Mouse (Mus musculus): ENCODE results near the gene Tap1. TPM values are rescaled to one million over a fixed set of nuclear protein-coding genes. Genes with fewer than 3 reads are reported as not detected.
"Not testable (repeated sequence)": the region's sequence is repeated elsewhere in the genome, so short reads cannot be mapped to it uniquely, and the experiment has no call there.

Gene Tap1
- polyA plus RNA-seq, 1 experiment from 2014 or later: 7.7 TPM

- ATAC-seq (ENCODE audit: insufficient read depth, low FRiP score, low read depth): no peak
- WGBS: 96% methylated on average over 9 of the region's 9 CpGs
- H3K27me3 ChIP-seq (replicated peaks): peaks cover 24% of the 10 kb centered on the region
Measured at GRCm38 (mm10) chr17:34207866-34208265, 20.5 kb downstream of the Tap1 start.

GRCm38 (mm10) chr17:34208421-34208820 lies 21.1 kb downstream of the Tap1 start:
- Histone ChIP-seq H3K4me1 (peaks cover 9% of the 10 kb centered on the region; the same call in 1 of the 2 replicates), H3K27ac (no peak overlapping the region), H3K4me2 (no peak overlapping the region), H3K27me3 (replicated peaks) (peaks cover 24% of the 10 kb centered on the region), H3K9me3 (no peaks in the 10 kb centered on the region), H3K9ac (no peak overlapping the region), H3K36me3 (no peaks in the 10 kb centered on the region), H3K4me3 (replicated peaks) (no peak overlapping the region)
- 22% methylated on average over 10 of the region's 10 CpGs for WGBS
- ATAC-seq (ENCODE audit: insufficient read depth, low FRiP score, low read depth): no peak

More at GRCm38 (mm10) chr17:34207866-34208265, 20.5 kb downstream of the Tap1 start:
- Histone ChIP-seq H3K9me3 (no peaks in the 10 kb centered on the region), H3K4me2 (no peak overlapping the region), H3K27ac (no peak overlapping the region), H3K4me3 (replicated peaks) (no peak overlapping the region), H3K9ac (no peak overlapping the region), H3K36me3 (no peaks in the 10 kb centered on the region), H3K4me1 (peaks cover 9% of the 10 kb centered on the region; the same call in 1 of the 2 replicates)

- Histone ChIP-seq H3K9ac (no peak overlapping the region), H3K4me1 (peaks cover 9% of the 10 kb centered on the region; the same call in 1 of the 2 replicates), H3K9me3 (no peaks in the 10 kb centered on the region), H3K36me3 (no peaks in the 10 kb centered on the region), H3K4me2 (no peak overlapping the region), H3K27me3 (replicated peaks) (peaks cover 35% of the 10 kb centered on the region), H3K27ac (no peak overlapping the region), H3K4me3 (replicated peaks) (no peak overlapping the region)
- no peak for ATAC-seq (ENCODE audit: insufficient read depth, low FRiP score, low read depth)
- WGBS: 43% methylated on average over 3 of the region's 3 CpGs
Measured at GRCm38 (mm10) chr17:34209680-34210079, 22.3 kb downstream of the Tap1 start.

GRCm38 (mm10) chr17:34210599-34210998 lies 23.2 kb downstream of the Tap1 start:
- Histone ChIP-seq H3K36me3 (no peaks in the 10 kb centered on the region), H3K9me3 (no peaks in the 10 kb centered on the region), H3K4me2 (no peak overlapping the region), H3K4me3 (replicated peaks) (no peak overlapping the region), H3K27ac (no peak overlapping the region), H3K27me3 (replicated peaks) (peaks cover 38% of the 10 kb centered on the region), H3K9ac (no peak overlapping the region), H3K4me1 (peaks cover 2% of the 10 kb centered on the region; the same call in 1 of the 2 replicates)
- no peak for ATAC-seq (ENCODE audit: insufficient read depth, low FRiP score, low read depth)
- WGBS: 50% methylated on average over 3 of the region's 3 CpGs

GRCm38 (mm10) chr17:34211746-34212365 lies 24.5 kb downstream of the Tap1 start:
- no peak for ATAC-seq (ENCODE audit: insufficient read depth, low FRiP score, low read depth)
- H3K9me3 ChIP-seq: no peaks in the 10 kb centered on the region
- H3K4me3 ChIP-seq (replicated peaks): no peak overlapping the region
- H3K36me3 ChIP-seq: no peaks in the 10 kb centered on the region
- WGBS: 21% methylated on average over 23 of the region's 23 CpGs
- H3K27me3 ChIP-seq (replicated peaks): peaks cover 30% of the 10 kb centered on the region
- H3K9ac ChIP-seq: no peak overlapping the region
- no peak overlapping the region for H3K27ac ChIP-seq
- H3K4me1 ChIP-seq: no peaks in the 10 kb centered on the region
- H3K4me2 ChIP-seq: no peak overlapping the region

- Histone ChIP-seq H3K36me3 (no peaks in the 10 kb centered on the region), H3K9ac (no peak overlapping the region), H3K27me3 (replicated peaks) (peaks cover 26% of the 10 kb centered on the region), H3K4me2 (0 out of 2 replicates have a peak overlapping the region, but pooled peaks have one; percentile 8), H3K4me3 (replicated peaks) (no peak overlapping the region), H3K4me1 (no peaks in the 10 kb centered on the region), H3K9me3 (no peaks in the 10 kb centered on the region), H3K27ac (no peak overlapping the region)
- WGBS: 53% methylated on average over 21 of the region's 21 CpGs
- ATAC-seq (ENCODE audit: insufficient read depth, low FRiP score, low read depth): no peak
Measured at GRCm38 (mm10) chr17:34213936-34214335, 26.6 kb downstream of the Tap1 start.

- Histone ChIP-seq H3K36me3 (no peaks in the 10 kb centered on the region), H3K4me3 (replicated peaks) (no peak overlapping the region), H3K27ac (no peak overlapping the region), H3K9ac (no peak overlapping the region), H3K9me3 (no peaks in the 10 kb centered on the region), H3K4me1 (no peaks in the 10 kb centered on the region), H3K27me3 (replicated peaks) (peaks cover 24% of the 10 kb centered on the region), H3K4me2 (no peak overlapping the region)
- ATAC-seq (ENCODE audit: insufficient read depth, low FRiP score, low read depth): no peak
- WGBS: 84% methylated on average over 12 of the region's 12 CpGs
Measured at GRCm38 (mm10) chr17:34215176-34215575, 27.8 kb downstream of the Tap1 start.

GRCm38 (mm10) chr17:34217216-34217928 lies 30.0 kb downstream of the Tap1 start:
- Histone ChIP-seq H3K9ac (no peak overlapping the region), H3K4me2 (no peak overlapping the region), H3K4me1 (no peaks in the 10 kb centered on the region), H3K27me3 (replicated peaks) (peaks cover 15% of the 10 kb centered on the region; the same call in 1 of the 2 replicates), H3K4me3 (replicated peaks) (no peak overlapping the region), H3K9me3 (no peaks in the 10 kb centered on the region), H3K36me3 (no peaks in the 10 kb centered on the region), H3K27ac (no peak overlapping the region)
- WGBS: 83% methylated on average over 8 of the region's 8 CpGs
- ATAC-seq (ENCODE audit: insufficient read depth, low FRiP score, low read depth): no peak

GRCm38 (mm10) chr17:34217986-34218385 lies 30.6 kb downstream of the Tap1 start:
- 88% methylated on average over 5 of the region's 5 CpGs for WGBS
- no peaks in the 10 kb centered on the region for H3K36me3 ChIP-seq
- no peak overlapping the region for H3K27ac ChIP-seq
- no peak for ATAC-seq (ENCODE audit: insufficient read depth, low FRiP score, low read depth)
- no peak overlapping the region for H3K4me3 ChIP-seq (replicated peaks)
- H3K4me1 ChIP-seq: no peaks in the 10 kb centered on the region
- no peak overlapping the region for H3K4me2 ChIP-seq
- peaks cover 15% of the 10 kb centered on the region; the same call in 1 of the 2 replicates for H3K27me3 ChIP-seq (replicated peaks)
- no peaks in the 10 kb centered on the region for H3K9me3 ChIP-seq
- no peak overlapping the region for H3K9ac ChIP-seq

GRCm38 (mm10) chr17:34218675-34219074 lies 31.3 kb downstream of the Tap1 start:
- H3K36me3 ChIP-seq: no peaks in the 10 kb centered on the region
- no peaks in the 10 kb centered on the region for H3K9me3 ChIP-seq
- no peak overlapping the region for H3K9ac ChIP-seq
- peaks cover 14% of the 10 kb centered on the region; the same call in 1 of the 2 replicates for H3K27me3 ChIP-seq (replicated peaks)
- ATAC-seq (ENCODE audit: insufficient read depth, low FRiP score, low read depth): no peak; the same call in 1 of the 2 replicates
- WGBS: 85% methylated on average over 11 of the region's 11 CpGs
- no peak overlapping the region for H3K27ac ChIP-seq
- no peaks in the 10 kb centered on the region for H3K4me1 ChIP-seq
- no peak overlapping the region for H3K4me2 ChIP-seq
- no peak overlapping the region for H3K4me3 ChIP-seq (replicated peaks)

- H3K4me1 ChIP-seq; H3K27ac ChIP-seq; H3K9me3 ChIP-seq; H3K4me3 ChIP-seq (replicated peaks); H3K36me3 ChIP-seq; H3K27me3 ChIP-seq (replicated peaks); H3K4me2 ChIP-seq; ATAC-seq (ENCODE audit: insufficient read depth, low FRiP score, low read depth); H3K9ac ChIP-seq: not testable (repeated sequence)
- WGBS: 90% methylated on average over 9 of the region's 11 CpGs
Measured at GRCm38 (mm10) chr17:34219096-34219495, 31.7 kb downstream of the Tap1 start.

- not testable (repeated sequence) for H3K4me3 ChIP-seq (replicated peaks); H3K9me3 ChIP-seq; ATAC-seq (ENCODE audit: insufficient read depth, low FRiP score, low read depth); H3K9ac ChIP-seq; H3K4me2 ChIP-seq; H3K36me3 ChIP-seq; H3K27me3 ChIP-seq (replicated peaks); H3K27ac ChIP-seq; H3K4me1 ChIP-seq
- 94% methylated on average over 4 of the region's 7 CpGs for WGBS
Measured at GRCm38 (mm10) chr17:34219801-34220200, 32.4 kb downstream of the Tap1 start.
